Comparison of ENCODE assay signal across 22 mouse cellular contexts in genomic region chr2:48558641-48559040, GRCm38 (mm10).
"Had no signal": no experiment of that assay in that cellular context is flagged by ENCODE, and none has a peak within 500 bp of the region (broad histone marks: within the 10 kb centered on the region; RNA-seq: fewer than 3 reads in every experiment).

No protein-coding gene starts in this region.

- H3K4me2 ChIP-seq: limb, embryonic 12.5 days; limb, embryonic 15.5 days; liver, embryonic 11.5 days; lung, embryonic 14.5 days; midbrain, embryonic 11.5 days; stomach, embryonic 15.5 days had no signal

- H3K4me3 ChIP-seq: limb, embryonic 12.5 days; limb, embryonic 15.5 days; stomach, embryonic 15.5 days had no signal

- H3K9me3 ChIP-seq: limb, embryonic 12.5 days; limb, embryonic 15.5 days; stomach, embryonic 15.5 days had no signal

- H3K36me3 ChIP-seq: limb, embryonic 12.5 days; limb, embryonic 15.5 days; stomach, embryonic 15.5 days had no signal

- H3K27me3 ChIP-seq: limb, embryonic 12.5 days; limb, embryonic 15.5 days; stomach, embryonic 15.5 days had no signal

- H3K27ac ChIP-seq: limb, embryonic 12.5 days; limb, embryonic 15.5 days; liver, embryonic 14.5 days; stomach, embryonic 15.5 days had no signal

- H3K9ac ChIP-seq: limb, embryonic 12.5 days; limb, embryonic 15.5 days; liver, embryonic 14.5 days; liver, postnatal 0 days; lung, embryonic 14.5 days; stomach, embryonic 15.5 days had no signal

- DNase-seq: kidney, adult 9 months; kidney, postnatal 14 days; kidney, postnatal 4 days; left cerebral cortex, postnatal 4 days; liver, postnatal 0 days; lung, embryonic 14.5 days; lung, postnatal 10 days; lung, postnatal 4 days; midbrain, embryonic 14.5 days; right cerebral cortex, adult 18-20 months; right cerebral cortex, postnatal 14 days; right cerebral cortex, postnatal 4 days; spleen, adult 18-20 months; thymus, adult 2 months; thymus, postnatal 14 days; thymus, postnatal 4 days had no signal

- ATAC-seq: liver, postnatal 0 days had no signal

- H3K4me1 ChIP-seq: limb, embryonic 15.5 days had no signal
